Mouse (Mus musculus) forebrain, embryonic 14.5 days (tissue): ENCODE measurements around the gene Cym. TPM values are rescaled to one million over a fixed set of nuclear protein-coding genes. Genes with fewer than 3 reads are reported as not detected.
A peak's percentile ranks its signal among the peaks of the same experiment; 100 is the strongest.

Experiments
- ATAC-seq: fragments of 200-750 bp; cut with Nextera tagmentation; 2 replicates; pipeline ENCODE4 v1.8.0; 2017; ENCODE audit warnings: mild to moderate bottlenecking, moderate library complexity
- DNase-seq: peaks from one replicate; pipeline ENCODE4 v3.0.0-alpha.2; 2015; ENCODE audit warnings: low spot score
- H3K27ac ChIP-seq: fragments of 300-500 bp; sonication (generic); 2 replicates; pipeline ENCODE4 v1.5.1; 2014; ENCODE audit warnings: low read depth, mild to moderate bottlenecking, control low read depth, low read length, moderate library complexity
- H3K27me3 ChIP-seq: fragments of 300-500 bp; sonication (generic); replicated peaks from 2 replicates; pipeline ENCODE4 v1.6.1; 2014; ENCODE audit warnings: low read length, control low read depth, mixed read lengths; ENCODE audit not compliant: control insufficient read depth, insufficient read depth
- H3K36me3 ChIP-seq: fragments of 300-500 bp; sonication (generic); 2 replicates; pipeline ENCODE4 v1.6.1; 2014; ENCODE audit warnings: low read length, control low read depth; ENCODE audit not compliant: control insufficient read depth, insufficient read depth
- H3K4me1 ChIP-seq: fragments of 300-500 bp; sonication (generic); 2 replicates; pipeline ENCODE4 v1.6.1; 2014; ENCODE audit warnings: antibody characterized with exemption, low read length, control low read depth; ENCODE audit not compliant: control insufficient read depth, insufficient read depth
- H3K4me2 ChIP-seq: fragments of 300-500 bp; sonication (generic); 2 replicates; pipeline ENCODE4 v1.6.1; 2014; ENCODE audit warnings: mild to moderate bottlenecking, control low read depth, low read length
- H3K4me3 ChIP-seq: fragments of 300-500 bp; sonication (generic); 2 replicates; pipeline ENCODE4 v1.5.1; 2014; ENCODE audit warnings: low read depth, low read length, control low read depth
- H3K9ac ChIP-seq: fragments of 300-500 bp; sonication (generic); 2 replicates; pipeline ENCODE4 v1.6.1; 2014; ENCODE audit warnings: mild to moderate bottlenecking, low read length, control low read depth, moderate library complexity
- H3K9me3 ChIP-seq: fragments of 300-500 bp; sonication (generic); replicated peaks from 2 replicates; pipeline ENCODE4 v1.6.1; 2016; ENCODE audit warnings: low read length, control low read depth, mixed read lengths; ENCODE audit not compliant: control insufficient read depth
- WGBS: fragments of 180-500 bp; shearing (Covaris S2); extraction: QIAGEN DNeasy Blood & Tissue Kit; methylation state at CpG from one replicate; pipeline ENCODE4 v1.1.7; 2014; 5-methylcytosine and 5-hydroxymethylcytosine counted together
- polyA plus RNA-seq: library from polyadenylated mRNA; unstranded; fragments of >200 nt; fragmentation: Nextera tagmentation; extraction: Ambion mirVana; gene quantifications from 2 replicates; pipeline ENCODE4 v1.2.1, GENCODE M21; 2014

Cym gene
- polyA plus RNA-seq, 1 experiment from 2014 or later, result not detected

GRCm38 (mm10) chr3:107187022-107187421, 34.5 kb downstream of the Cym start:
- Histone ChIP-seq H3K4me2 (no peak overlapping the region), H3K36me3 (no peaks in the 10 kb centered on the region), H3K9ac (no peak overlapping the region), H3K27ac (no peak overlapping the region), H3K4me3 (no peak overlapping the region), H3K9me3 (no peaks in the 10 kb centered on the region), H3K4me1 (no peaks in the 10 kb centered on the region), H3K27me3 (no peaks in the 10 kb centered on the region)
- WGBS, result 73% methylated on average over 4 of the region's 4 CpGs
- no peak for ATAC-seq
- no peak for DNase-seq

GRCm38 (mm10) chr3:107185597-107185996, 35.9 kb downstream of the Cym start:
- H3K27me3 ChIP-seq, result no peaks in the 10 kb centered on the region
- ATAC-seq (no peak), DNase-seq (no peak)
- H3K4me3 ChIP-seq, result no peak overlapping the region
- H3K9ac ChIP-seq, result no peak overlapping the region
- no peaks in the 10 kb centered on the region for H3K36me3 ChIP-seq
- no peak overlapping the region for H3K27ac ChIP-seq
- H3K4me2 ChIP-seq, result no peak overlapping the region
- no peaks in the 10 kb centered on the region for H3K9me3 ChIP-seq
- WGBS, result 70% methylated on average over 3 of the region's 3 CpGs
- no peaks in the 10 kb centered on the region for H3K4me1 ChIP-seq

DNA sequence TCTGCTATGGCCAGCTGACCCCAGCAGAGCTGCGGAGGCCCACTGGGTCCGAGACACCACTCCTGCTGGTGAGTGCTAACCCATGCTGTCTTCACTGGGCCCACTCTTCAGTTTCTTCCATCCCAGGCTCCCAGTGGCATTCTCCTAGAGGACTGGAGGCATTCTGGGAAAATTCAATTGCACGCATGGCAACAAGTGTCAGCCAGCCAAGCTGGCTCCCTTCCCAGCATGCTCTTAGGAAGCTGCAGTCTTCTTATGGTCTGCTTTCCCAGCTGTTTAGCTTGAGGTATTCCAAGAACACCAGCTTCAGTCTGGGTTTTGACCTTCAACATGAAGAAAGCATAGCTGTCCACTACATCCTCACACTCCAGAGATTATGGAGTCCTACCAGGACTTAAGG, 38.4 kb downstream of the Cym start:
- Histone ChIP-seq H3K4me2 (no peak overlapping the region), H3K27me3 (no peaks in the 10 kb centered on the region), H3K9ac (no peak overlapping the region), H3K9me3 (no peaks in the 10 kb centered on the region), H3K27ac (no peak overlapping the region), H3K36me3 (no peaks in the 10 kb centered on the region), H3K4me1 (no peaks in the 10 kb centered on the region), H3K4me3 (no peak overlapping the region)
- ATAC-seq (no peak), DNase-seq (peak; percentile 36)
- 79% methylated on average over 3 of the region's 3 CpGs for WGBS

DNA sequence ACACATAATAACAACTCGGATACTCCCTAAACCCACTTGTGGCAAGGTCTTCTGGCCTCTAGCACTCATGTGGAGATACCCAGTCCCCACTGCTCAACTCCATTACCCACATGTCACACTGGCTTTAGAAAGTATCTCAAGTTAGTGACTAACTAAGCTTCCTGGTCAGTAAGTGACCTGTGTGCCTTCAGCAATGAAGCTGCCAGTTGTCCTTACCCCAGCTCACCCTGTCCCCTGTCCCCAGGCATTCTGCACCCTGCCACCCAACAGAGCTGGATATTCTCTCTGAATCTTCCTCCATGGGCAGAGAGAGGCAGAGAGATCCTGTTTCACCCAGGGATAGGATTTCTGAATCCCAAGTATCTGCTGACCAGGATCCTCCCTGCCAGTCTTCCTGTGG, 38.8 kb downstream of the Cym start, which contains the start of gene Kcna10:
Kcna10 (plus strand) TSS at position 301 of the 400 bp plus-strand sequence.
- H3K36me3 ChIP-seq, result no peaks in the 10 kb centered on the region
- ATAC-seq (no peak), DNase-seq (no peak)
- H3K27ac ChIP-seq, result no peak within 1 kb of the TSS
- H3K4me3 ChIP-seq, result no peak within 1 kb of the TSS
- 83% methylated on average over 1 of the region's 1 CpGs for WGBS
- H3K4me1 ChIP-seq, result no peaks in the 10 kb centered on the region
- no peak within 1 kb of the TSS for H3K4me2 ChIP-seq
- no peaks in the 10 kb centered on the region for H3K9me3 ChIP-seq
- H3K27me3 ChIP-seq, result no peaks in the 10 kb centered on the region
- no peak within 1 kb of the TSS for H3K9ac ChIP-seq

- Histone ChIP-seq H3K36me3 (no peaks in the 10 kb centered on the region), H3K4me1 (no peaks in the 10 kb centered on the region; the same call in 1 of the 2 replicates), H3K4me2 (no peak overlapping the region), H3K9me3 (no peaks in the 10 kb centered on the region), H3K27ac (no peak overlapping the region), H3K27me3 (no peaks in the 10 kb centered on the region), H3K9ac (no peak overlapping the region), H3K4me3 (no peak overlapping the region)
- DNase-seq, result no peak
- no peak for ATAC-seq
- WGBS, result 80% methylated on average over 2 of the region's 2 CpGs
Measured at GRCm38 (mm10) chr3:107180860-107181259, 40.7 kb downstream of the Cym start.

GRCm38 (mm10) chr3:107176501-107176900, 45.0 kb downstream of the Cym start:
- ATAC-seq (peak; percentile 80), DNase-seq (peak; percentile 58)
- Histone ChIP-seq H3K9me3 (no peaks in the 10 kb centered on the region), H3K9ac (no peak overlapping the region), H3K27ac (peak overlapping the region; percentile 48), H3K27me3 (no peaks in the 10 kb centered on the region), H3K4me1 (no peaks in the 10 kb centered on the region; the same call in 1 of the 2 replicates), H3K36me3 (no peaks in the 10 kb centered on the region), H3K4me3 (no peak overlapping the region), H3K4me2 (no peak overlapping the region)
- WGBS, result 61% methylated on average over 9 of the region's 9 CpGs

DNA sequence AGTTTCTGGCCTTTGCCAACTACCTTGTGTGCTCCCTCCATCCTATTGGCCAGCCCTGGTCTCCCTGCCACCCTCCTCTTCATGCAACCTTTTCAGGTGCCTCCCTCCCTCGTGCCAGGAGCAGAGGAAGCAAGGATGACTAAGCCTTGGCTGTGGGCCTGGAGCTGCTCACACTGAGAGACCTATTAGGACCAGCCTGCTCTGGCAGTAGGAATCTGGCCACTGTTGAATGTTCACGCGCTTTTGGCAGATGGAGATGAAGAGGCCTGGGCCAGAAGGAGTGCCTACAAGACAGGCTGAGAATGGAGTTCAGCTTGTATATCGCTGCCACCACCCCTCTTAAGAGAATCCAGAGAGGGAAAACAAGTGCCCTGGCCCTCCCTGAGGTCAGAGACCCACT, 46.0 kb downstream of the Cym start:
- DNase-seq (peak; percentile 21), ATAC-seq (no peak)
- no peaks in the 10 kb centered on the region for H3K9me3 ChIP-seq
- no peak overlapping the region for H3K9ac ChIP-seq
- no peaks in the 10 kb centered on the region for H3K27me3 ChIP-seq
- no peaks in the 10 kb centered on the region; the same call in 1 of the 2 replicates for H3K4me1 ChIP-seq
- no peaks in the 10 kb centered on the region for H3K36me3 ChIP-seq
- WGBS, result 65% methylated on average over 4 of the region's 4 CpGs
- no peak overlapping the region for H3K27ac ChIP-seq
- no peak overlapping the region for H3K4me2 ChIP-seq
- H3K4me3 ChIP-seq, result no peak overlapping the region

GRCm38 (mm10) chr3:107172556-107172955, 49.0 kb downstream of the Cym start:
- Histone ChIP-seq H3K36me3 (no peaks in the 10 kb centered on the region), H3K27ac (no peak overlapping the region), H3K4me2 (no peak overlapping the region), H3K9me3 (no peaks in the 10 kb centered on the region), H3K9ac (no peak overlapping the region), H3K4me3 (no peak overlapping the region), H3K4me1 (no peaks in the 10 kb centered on the region; the same call in 1 of the 2 replicates), H3K27me3 (no peaks in the 10 kb centered on the region)
- DNase-seq (no peak), ATAC-seq (no peak)
- 82% methylated on average over 1 of the region's 1 CpGs for WGBS

- no peaks in the 10 kb centered on the region for H3K9me3 ChIP-seq
- no peak overlapping the region for H3K27ac ChIP-seq
- no peak overlapping the region for H3K9ac ChIP-seq
- H3K4me1 ChIP-seq, result no peaks in the 10 kb centered on the region; the same call in 1 of the 2 replicates
- H3K36me3 ChIP-seq, result no peaks in the 10 kb centered on the region
- no peak overlapping the region for H3K4me2 ChIP-seq
- ATAC-seq (no peak), DNase-seq (no peak)
- 78% methylated on average over 3 of the region's 3 CpGs for WGBS
- no peaks in the 10 kb centered on the region for H3K27me3 ChIP-seq
- H3K4me3 ChIP-seq, result no peak overlapping the region
Measured at GRCm38 (mm10) chr3:107171964-107172363, 49.6 kb downstream of the Cym start.
